Mouse (Mus musculus) stomach, postnatal 0 days (tissue): ENCODE data around the gene Arhgdib.
A peak's percentile ranks its signal among the peaks of the same experiment; 100 is the strongest.

Source experiments
- CTCF ChIP-seq: IDR thresholded peaks from 2 replicates; pipeline ENCODE4 v1.5.1; 2016; ENCODE audit warnings: antibody characterized with exemption, low read depth, mild to moderate bottlenecking, moderate library complexity
- EP300 ChIP-seq: optimal IDR thresholded peaks from 2 replicates; pipeline ENCODE3; 2016; ENCODE audit warnings: antibody characterized with exemption

GRCm38 (mm10) chr6:136920320-136921257, 21.1 kb downstream of the Arhgdib start:
- TF ChIP-seq EP300 = no peak
- peak; percentile 93 for TF ChIP-seq CTCF
